Mouse (Mus musculus): ENCODE data around the gene Mcmbp.
"Not testable (repeated sequence)": the region's sequence is repeated elsewhere in the genome, so short reads cannot be mapped to it uniquely, and the experiment has no call there.

Gene Mcmbp

DNA sequence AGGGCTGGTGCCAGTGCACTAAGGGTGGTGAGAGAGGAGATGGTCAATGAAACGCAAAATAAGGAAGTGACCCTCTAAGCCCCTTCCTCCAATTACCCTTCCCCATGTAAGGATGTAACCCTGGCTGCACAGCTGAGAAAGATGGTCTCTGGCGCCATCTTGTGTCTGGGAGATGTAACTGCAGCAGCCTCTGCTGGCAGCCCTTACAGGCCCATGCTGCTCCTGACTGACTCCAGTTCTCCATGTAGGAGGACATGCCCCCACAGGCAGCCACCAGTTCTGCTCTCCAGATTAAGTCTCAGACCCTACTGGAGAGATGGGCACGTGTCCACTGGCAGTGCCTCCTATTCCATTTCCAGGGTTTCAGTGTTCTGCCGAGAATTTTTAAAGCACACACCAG lies 34.6 kb downstream of the Mcmbp start:
- DNase-seq = peak; percentile 75 to 76

DNA sequence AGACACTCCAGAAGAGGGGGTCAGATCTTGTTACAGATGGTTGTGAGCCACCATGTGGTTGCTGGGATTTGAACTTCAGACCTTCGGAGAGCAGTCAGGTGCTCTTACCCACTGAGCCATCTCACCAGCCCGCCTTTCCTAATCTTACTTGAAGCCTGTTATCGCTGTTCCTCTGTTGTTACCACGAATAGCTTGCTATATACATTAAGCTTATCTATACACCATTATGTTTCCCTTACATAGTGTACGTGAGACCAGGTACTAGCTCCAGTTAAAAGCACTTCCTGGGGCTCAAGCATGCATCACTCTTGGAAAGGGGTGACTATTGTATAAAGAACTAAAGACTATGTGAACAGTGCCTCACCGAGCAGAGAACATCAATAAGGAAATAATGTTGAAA lies 40.3 kb downstream of the Mcmbp start:
- not testable (repeated sequence) for DNase-seq

- no peak for DNase-seq
Observed at GRCm38 (mm10) chr7:128694848-128695247, 45.4 kb downstream of the Mcmbp start.

DNA sequence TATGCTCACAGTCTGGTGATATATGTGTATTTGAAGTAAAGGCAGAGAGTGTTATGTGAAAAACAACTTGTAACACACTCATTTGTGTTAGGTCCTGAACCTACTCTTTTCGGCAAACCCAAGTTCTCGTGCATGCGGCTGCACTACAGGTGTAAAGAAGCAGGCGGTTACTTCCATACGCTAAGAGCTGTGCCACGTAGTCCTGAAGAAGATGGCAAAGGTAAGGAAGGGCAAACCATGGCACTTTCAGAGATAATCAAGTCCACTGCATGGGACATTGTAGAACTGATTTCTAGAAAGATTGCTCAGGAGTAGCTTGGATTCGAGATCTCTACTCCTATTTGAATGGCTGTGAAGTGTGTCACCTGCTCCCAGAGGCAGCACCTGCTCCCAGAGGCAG lies 48.1 kb downstream of the Mcmbp start:
- DNase-seq = no peak

GRCm38 (mm10) chr7:128690796-128691195 lies 49.5 kb downstream of the Mcmbp start:
- no peak for DNase-seq

DNA sequence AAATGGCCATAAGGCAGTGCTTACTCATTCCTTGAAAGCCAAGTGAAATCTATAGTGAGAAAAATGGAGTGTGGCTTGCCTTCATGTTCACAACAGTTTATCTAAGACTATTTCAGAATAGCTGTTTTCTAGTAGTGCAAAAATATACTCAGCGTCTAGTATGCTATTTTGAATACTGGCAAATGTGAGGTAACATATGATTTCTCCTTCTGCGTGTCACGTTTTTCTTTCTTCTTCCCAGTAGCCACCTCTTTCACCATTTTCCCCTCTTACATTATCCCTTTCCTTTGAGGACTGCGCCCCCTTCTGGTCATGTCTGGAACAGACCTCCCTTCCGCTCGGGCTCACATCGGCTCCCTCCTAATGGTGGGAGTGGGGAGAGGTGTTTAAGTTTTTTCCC lies 50.2 kb downstream of the Mcmbp start:
- peak; percentile 90 to 93 for DNase-seq

DNA sequence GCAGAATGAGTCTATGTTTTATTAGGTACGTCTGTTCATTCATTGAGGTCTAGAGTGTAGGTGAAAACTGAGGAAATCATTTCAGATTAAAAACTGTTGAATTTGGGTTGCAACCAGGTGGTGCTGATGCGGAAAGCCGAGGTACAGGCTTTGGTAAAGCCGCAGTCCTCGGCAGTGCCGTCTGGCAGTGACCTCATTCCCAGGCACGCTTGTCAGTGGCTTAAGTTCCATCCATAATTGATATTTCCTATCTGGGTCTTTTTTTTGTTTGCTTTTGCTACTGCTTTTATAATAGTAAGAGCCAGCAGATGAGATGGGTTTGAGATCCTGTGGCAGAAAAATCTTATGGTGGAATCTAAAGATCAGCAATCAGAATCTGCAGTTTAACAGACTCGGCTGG lies 50.9 kb downstream of the Mcmbp start:
- no peak for DNase-seq

DNA sequence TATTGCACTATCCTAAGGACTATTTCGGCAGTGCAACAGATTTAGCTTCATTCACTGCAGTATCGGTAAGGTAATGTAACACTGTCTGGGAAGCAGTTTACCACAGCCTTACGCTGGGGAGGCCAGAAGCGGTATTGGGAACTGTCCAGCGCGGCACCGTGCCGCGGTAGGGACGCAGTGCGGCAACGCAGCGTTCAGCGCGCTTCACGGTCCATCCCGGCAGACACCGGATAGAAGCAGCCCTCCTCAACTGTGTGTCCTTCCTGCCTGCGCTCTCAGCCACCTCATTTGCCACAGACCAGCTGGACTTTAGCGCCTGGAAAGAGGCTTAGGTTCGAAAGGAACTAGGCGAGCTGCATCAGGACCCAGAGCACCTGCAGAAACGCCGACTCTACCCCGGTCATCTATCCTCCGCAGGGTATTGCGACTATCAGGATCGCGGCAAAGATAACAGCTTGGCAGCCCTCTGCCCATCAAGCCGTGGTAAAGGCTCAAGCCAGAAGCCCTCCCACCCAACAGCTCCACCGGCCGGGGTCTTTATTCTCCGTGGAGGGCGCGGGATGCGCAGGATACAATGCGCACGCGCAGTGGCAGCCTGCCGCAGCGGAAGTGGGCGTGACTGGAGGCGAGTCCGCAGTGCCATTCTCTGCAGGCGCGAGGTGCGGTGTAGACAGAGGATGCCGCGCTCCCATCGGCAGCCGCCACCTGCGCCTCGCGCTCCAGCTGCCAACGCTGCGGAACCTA lies 52.3 kb downstream of the Mcmbp start:
- peak; percentile 76 to 83 for DNase-seq

DNA sequence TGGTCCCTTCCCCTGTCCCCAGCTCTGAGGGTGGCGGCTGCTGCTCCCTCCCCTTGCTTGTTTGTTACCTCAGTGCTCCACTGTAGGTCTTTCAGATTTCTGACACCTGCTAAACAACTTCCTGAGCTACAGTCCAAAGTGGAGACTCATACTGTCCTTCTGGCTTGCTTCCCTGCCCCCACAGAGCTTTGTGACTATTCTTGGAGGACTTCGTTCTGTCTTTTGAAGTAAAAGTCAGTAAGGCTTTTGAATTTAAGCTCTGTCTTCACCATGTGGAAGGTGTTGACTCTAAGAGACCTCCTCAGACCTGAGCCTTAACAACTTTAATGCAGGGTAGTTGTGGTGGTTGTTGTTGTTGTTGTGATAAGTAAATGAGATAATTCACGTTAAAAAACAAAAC lies 61.7 kb downstream of the Mcmbp start:
- no peak for DNase-seq

GRCm38 (mm10) chr7:128672408-128673010 lies 67.8 kb downstream of the Mcmbp start:
- no peak for DNase-seq

GRCm38 (mm10) chr7:128671952-128672351 lies 68.3 kb downstream of the Mcmbp start:
- DNase-seq = no peak

DNA sequence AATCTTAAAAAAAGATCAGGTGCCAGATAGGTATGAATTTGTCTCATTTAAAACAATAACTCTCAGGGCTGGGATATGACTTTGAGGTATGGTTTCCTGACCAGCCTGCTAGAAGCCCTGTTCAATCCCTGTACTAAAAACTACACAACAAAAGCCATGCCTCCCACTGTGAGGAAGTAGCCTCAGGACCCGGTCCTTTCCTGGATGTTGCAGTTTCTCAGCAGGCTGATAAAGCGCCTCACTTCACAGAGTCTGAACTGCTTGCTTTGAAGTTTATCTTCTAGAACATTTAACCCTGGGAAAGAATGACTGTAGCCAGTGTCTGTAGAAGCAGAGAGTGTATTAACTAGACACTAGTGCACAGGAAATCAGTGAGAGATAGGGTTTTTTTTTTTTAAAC lies 71.5 kb downstream of the Mcmbp start:
- no peak for DNase-seq

- DNase-seq = no peak
Observed at GRCm38 (mm10) chr7:128667788-128668187, 72.5 kb downstream of the Mcmbp start.

GRCm38 (mm10) chr7:128664861-128665377 lies 75.4 kb downstream of the Mcmbp start:
- no peak for DNase-seq

- no peak for DNase-seq
Observed at GRCm38 (mm10) chr7:128663906-128664305, 76.4 kb downstream of the Mcmbp start.

DNA sequence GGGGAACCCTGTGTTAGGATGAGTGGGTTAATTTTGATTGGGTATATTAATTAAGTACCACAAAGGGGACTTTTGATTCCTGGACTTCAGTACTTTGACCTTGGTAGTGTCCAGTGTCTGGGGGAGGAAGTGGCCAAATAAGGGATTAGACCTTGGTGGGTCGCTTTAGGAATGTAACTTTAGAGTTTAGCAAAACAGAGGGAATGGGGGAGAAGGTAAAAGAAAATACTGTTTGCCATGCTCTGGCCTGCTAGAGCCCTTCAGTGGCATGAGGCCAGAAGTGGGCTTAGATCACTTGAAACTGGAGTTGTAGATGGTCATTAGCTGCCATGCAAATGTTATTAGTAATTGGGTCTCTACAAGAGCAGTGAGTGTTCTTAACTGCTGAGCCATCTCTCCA lies 83.3 kb downstream of the Mcmbp start:
- DNase-seq = peak in 1 of 2 experiments; percentile 20

All from kidney, postnatal 4 days (tissue).